Mouse (Mus musculus) ES-CJ7 (cell line): ENCODE results near the gene Rnf182.

Source experiments
- DNase-seq: peaks from one replicate; pipeline ENCODE4 v3.0.0; 2011; ENCODE audit warnings: low read depth, low spot score

Rnf182 gene

GRCm38 (mm10) chr13:43698506-43698905 is 83.0 kb downstream of the Rnf182 start:
- no peak for DNase-seq

DNA sequence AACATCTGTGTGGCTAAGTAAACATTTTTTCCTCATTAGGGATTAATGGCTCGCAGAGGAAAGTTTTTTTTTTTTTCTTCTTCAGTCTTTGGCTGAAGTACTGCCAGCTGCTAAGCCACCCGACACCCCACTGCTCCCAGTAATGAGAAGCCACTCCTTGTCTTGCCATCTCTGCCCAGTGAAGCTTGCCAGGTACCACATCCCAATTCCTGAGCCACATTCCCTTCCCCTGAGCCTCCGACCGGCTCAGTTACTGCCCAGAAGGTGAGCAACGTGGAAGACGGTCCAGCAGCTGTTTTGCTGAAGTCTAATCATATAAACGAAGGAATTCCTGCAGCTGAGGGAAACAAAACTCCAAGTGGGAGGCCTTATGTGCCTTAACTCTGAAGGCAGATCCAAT is 88.0 kb downstream of the Rnf182 start:
- no peak for DNase-seq

- DNase-seq = no peak
Measured at GRCm38 (mm10) chr13:43704533-43705116, 89.1 kb downstream of the Rnf182 start.

DNA sequence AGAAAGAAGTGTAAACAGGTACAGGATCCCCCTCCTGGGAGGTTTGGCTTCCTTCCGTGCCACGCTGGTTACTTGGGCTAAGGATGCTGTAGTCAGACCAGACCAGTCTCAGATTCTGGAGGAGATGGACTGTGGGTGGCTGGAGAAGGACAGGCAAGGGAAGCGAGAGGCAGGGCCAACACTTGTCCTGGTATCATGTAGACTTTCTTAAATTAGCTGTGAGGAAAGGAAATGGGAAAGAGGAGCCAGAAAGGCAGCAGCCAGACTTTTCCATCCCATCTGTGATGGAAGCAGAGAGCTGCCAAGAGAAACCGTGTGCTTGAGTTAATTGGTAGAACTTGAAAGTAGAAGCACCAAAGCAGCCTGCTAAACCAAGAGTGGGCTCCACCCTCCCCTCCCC is 90.9 kb downstream of the Rnf182 start:
- no peak for DNase-seq

DNA sequence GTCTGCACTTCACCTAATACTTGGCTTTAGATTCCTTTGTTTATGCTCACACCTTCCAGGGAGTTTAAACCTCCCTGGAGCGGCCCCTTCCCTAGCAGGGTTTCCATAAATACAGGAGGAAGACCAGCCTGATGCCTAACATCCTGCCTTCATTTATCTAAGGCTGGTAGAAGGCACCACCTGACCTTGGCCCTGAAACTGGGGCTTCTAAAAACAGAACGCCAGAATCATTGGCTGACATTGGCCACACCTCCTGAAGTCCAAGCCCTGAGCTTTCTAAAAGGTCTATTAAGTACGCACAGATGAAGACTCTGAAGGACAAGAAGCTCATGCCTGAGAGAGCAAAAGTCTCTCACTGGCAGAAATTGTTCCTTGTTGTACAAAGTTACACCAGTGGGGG is 94.0 kb downstream of the Rnf182 start:
- DNase-seq = no peak

- DNase-seq = no peak
Measured at GRCm38 (mm10) chr13:43711708-43712314, 96.3 kb downstream of the Rnf182 start.

GRCm38 (mm10) chr13:43714741-43715140 is 99.2 kb downstream of the Rnf182 start:
- no peak for DNase-seq

DNA sequence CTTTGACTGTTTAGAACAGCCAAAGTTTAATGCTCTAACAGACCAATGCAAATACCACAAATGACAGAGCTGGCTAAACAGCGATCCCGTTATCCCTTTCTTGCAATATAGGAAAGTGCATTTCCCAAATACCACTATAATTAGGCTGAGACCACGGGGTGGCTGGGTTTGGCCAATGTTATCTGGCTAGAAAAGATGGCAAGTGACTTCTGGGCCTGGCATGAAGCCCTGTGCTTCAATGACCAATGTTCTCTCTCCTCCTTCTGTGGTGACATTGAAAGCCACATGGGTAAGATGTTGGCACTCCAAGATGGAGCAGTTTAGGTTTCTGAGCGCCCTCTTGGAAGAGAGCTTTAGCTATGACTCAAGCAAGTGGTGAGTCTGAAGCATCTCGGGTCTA is 100.0 kb downstream of the Rnf182 start:
- no peak for DNase-seq

GRCm38 (mm10) chr13:43716514-43717036 is 101.1 kb downstream of the Rnf182 start:
- peak; percentile 37 for DNase-seq

DNA sequence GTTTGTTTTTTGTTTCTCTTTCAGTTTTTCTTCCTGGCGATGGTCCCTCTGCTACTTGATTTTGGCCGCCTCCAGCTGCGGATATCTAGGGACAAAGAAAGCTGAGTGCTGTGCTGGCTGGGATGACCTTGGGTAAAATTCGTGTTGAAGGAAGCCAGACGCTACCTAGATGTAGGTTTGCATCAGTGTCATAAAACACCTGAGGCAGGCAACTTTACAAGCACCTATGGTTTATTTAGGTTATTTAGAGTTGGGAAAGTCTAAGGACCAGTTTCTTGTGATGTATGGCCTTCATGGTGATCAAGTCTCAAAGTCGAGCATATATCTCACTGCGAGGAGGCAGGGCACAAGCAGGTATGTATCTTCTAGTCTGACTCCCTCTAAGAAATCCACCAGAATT is 102.7 kb downstream of the Rnf182 start:
- no peak for DNase-seq

- no peak for DNase-seq
Measured at GRCm38 (mm10) chr13:43720496-43720895, 105.0 kb downstream of the Rnf182 start.
